Mouse (Mus musculus) liver, postnatal 0 days (tissue): ENCODE results near the gene Gvin1.

Source experiments
- CTCF ChIP-seq: sonication (generic); IDR thresholded peaks from 2 replicates; pipeline ENCODE4 v1.5.1; 2016; ENCODE audit warnings: antibody characterized with exemption, low read depth
- EP300 ChIP-seq: IDR thresholded peaks from 2 replicates; pipeline ENCODE4 v1.6.1; 2016; ENCODE audit warnings: antibody characterized with exemption, low read depth, mild to moderate bottlenecking

DNA sequence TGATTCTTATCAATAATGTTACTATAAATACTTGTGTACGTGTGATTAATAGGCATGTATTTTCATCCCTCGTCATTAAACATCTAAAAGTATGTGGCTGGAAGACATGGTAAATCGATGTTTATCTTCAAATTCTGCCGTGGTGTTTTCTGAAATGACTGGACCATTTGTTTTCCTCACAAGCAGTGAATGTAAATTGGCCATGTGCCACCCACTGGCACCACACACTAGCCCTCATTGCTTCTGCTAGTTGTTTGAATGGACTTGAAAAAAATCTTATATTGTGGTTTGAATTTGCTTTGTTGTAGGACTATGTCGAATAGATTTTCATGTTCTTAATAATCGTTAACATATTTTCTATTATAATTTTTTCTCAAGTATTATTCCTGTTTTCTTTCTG lies 30.5 kb upstream of the Gvin1 start:
- TF ChIP-seq EP300 (no peak), CTCF (no peak)
